Mouse (Mus musculus) G1E (cell line): ENCODE data around the gene Nomo1. TPM values are rescaled to one million over a fixed set of nuclear protein-coding genes. Genes with fewer than 3 reads are reported as not detected.
A peak's percentile ranks its signal among the peaks of the same experiment; 100 is the strongest.

Source experiments
- ATAC-seq: 2 replicates; pipeline ENCODE4 v1.8.0; 2016; ENCODE audit warnings: mild to moderate bottlenecking; ENCODE audit not compliant: insufficient number of reproducible peaks, poor library complexity, low FRiP score, severe bottlenecking; ENCODE audit errors: extremely low read depth
- DNase-seq: peaks from one replicate; pipeline ENCODE4 v3.0.0; 2012; ENCODE audit warnings: low spot score
- H3K27me3 ChIP-seq: 2 replicates; pipeline ENCODE4 v1.6.1; 2012; ENCODE audit warnings: mild to moderate bottlenecking, low read length, inconsistent platforms; ENCODE audit not compliant: insufficient read depth
- H3K36me3 ChIP-seq: replicated peaks from 2 replicates; pipeline ENCODE3; 2012; ENCODE audit warnings: mild to moderate bottlenecking, inconsistent platforms
- H3K4me1 ChIP-seq: 2 replicates; pipeline ENCODE4 v1.6.1; 2012; ENCODE audit warnings: low read depth, low read length, inconsistent platforms, mixed read lengths; ENCODE audit not compliant: insufficient read depth
- H3K4me3 ChIP-seq: 2 replicates; pipeline ENCODE4 v1.5.1; 2012; ENCODE audit warnings: low read depth, mild to moderate bottlenecking, inconsistent platforms, low read length, moderate library complexity, mixed read lengths
- H3K9me3 ChIP-seq: replicated peaks from 2 replicates; pipeline ENCODE4 v1.6.1; 2012; ENCODE audit warnings: inconsistent platforms
- CTCF ChIP-seq: IDR thresholded peaks from 2 replicates; pipeline ENCODE4 v1.5.1; 2012; ENCODE audit warnings: low read depth, low read length, inconsistent platforms, mixed read lengths
- GATA1 ChIP-seq: IDR thresholded peaks from 2 replicates; pipeline ENCODE4 v1.6.1; 2012; ENCODE audit warnings: borderline replicate concordance, low read length, inconsistent platforms, mixed read lengths
- GATA2 ChIP-seq: IDR thresholded peaks from 2 replicates; pipeline ENCODE4 v1.6.1; 2012; ENCODE audit warnings: low read depth, low read length, inconsistent platforms, borderline replicate concordance
- POLR2AphosphoS5 ChIP-seq: IDR thresholded peaks from 2 replicates; pipeline ENCODE4 v1.6.1; 2012; ENCODE audit warnings: low read depth, low read length, inconsistent platforms; ENCODE audit not compliant: insufficient replicate concordance
- TAL1 ChIP-seq: conservative IDR thresholded peaks from 2 replicates; pipeline ENCODE4 v1.6.1; 2012; ENCODE audit warnings: low read depth, low read length, inconsistent platforms, mixed read lengths
- polyA plus RNA-seq: library from polyadenylated mRNA; stranded (reverse); fragments of >175 nt; gene quantifications from 2 replicates; pipeline ENCODE4 v1.2.3, GENCODE M21; 2012
- total RNA-seq, 2 experiments: library from RNA; stranded (forward) in 1 of 2; stranded (reverse) in 1 of 2; fragments of 200-1000 nt in 1 of 2; fragments of >200 nt in 1 of 2; fragmentation: Nextera tagmentation in 1 of 2; gene quantifications; 2 replicates each; pipeline ENCODE4 v1.2.3; 2014 to 2017

Nomo1 gene
- total RNA-seq (2014; fragmentation: Nextera tagmentation) (26.4 and 35.0 TPM in 2 replicates), total RNA-seq (2017) (47.8 and 52.7 TPM in 2 replicates), polyA plus RNA-seq (43.8 and 47.2 TPM in 2 replicates)

DNA sequence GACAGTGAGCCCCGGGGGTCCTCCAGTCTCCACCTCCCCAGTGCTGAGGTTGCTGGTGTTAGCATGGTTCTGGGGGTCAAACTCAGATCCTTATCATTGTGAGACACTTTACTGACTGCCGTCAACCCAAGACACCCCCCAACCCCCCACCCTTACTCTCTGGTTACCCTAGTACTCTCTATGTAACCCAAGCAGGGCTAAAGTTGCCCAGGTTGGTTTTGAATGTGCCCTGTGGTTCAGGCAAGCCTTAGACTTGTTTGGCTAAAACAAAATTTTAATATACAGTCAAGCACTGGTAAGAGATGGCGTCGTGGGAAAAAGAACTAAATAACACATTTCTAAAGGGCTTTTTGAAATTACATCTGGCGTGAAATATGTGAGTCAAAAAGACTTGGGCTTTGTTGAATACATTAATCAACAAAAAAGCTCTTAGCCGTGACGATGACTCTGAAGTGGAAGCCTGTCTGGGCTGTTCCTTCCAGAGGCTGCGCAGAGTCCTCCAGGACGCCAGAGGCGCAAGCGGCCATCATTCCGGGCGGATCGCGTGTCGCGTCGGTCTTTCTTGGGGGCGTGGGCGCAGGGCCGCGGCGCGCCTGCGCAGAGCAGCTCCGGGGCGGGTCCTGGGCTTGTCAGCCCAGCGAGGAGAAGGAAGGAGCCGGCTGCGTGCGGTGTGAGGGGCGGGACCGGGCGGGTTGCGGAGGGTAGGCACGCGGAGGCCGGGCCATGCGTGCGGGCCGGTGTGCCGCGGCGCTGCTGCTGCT, at the start of gene Nomo1:
Gene Nomo1 (plus strand): TSS at position 590 of the 761 bp plus-strand sequence.
- H3K4me1 ChIP-seq, result peaks cover 75% of the 10 kb centered on the region
- peaks cover 30% of the 10 kb centered on the region for H3K36me3 ChIP-seq
- TF ChIP-seq TAL1 (no peak), CTCF (peak; percentile 58), GATA2 (no peak), POLR2AphosphoS5 (no peak), GATA1 (no peak)
- DNase-seq (peak; percentile 92), ATAC-seq (peak; percentile 29; the same call in 1 of the 2 replicates)
- peaks cover under 1% of the 10 kb centered on the region; the same call in 1 of the 2 replicates for H3K27me3 ChIP-seq
- peak within 1 kb of the TSS; percentile 99 for H3K4me3 ChIP-seq
- H3K9me3 ChIP-seq, result no peaks in the 10 kb centered on the region

DNA sequence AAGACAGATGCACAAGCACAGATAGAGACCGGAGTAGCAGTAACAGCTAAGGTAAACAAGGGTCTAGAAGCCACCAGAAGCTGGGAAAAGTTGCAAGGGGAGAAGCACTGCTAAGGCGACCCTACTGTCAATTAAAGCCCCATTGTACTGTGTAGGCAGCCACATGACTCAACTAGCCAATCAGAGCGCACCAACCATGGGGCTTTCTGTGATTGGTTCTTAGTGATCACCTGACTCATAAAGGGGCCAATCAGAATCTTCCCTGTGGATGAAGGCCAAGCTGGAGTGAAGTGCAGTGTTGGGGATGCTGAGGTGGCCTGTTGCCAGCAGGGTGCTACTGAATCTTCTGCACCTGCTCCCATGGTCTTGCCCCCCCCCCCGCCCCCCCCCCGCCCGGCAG, 46.6 kb upstream of the Nomo1 start:
- no peaks in the 10 kb centered on the region for H3K36me3 ChIP-seq
- no peaks in the 10 kb centered on the region for H3K9me3 ChIP-seq
- TF ChIP-seq POLR2AphosphoS5, result no peak
- no peak for TF ChIP-seq GATA2
- no peak for TF ChIP-seq TAL1
- TF ChIP-seq GATA1, result no peak
- no peak for TF ChIP-seq CTCF
- H3K4me3 ChIP-seq, result no peak overlapping the region
- DNase-seq (peak; percentile 14), ATAC-seq (no peak)
- no peaks in the 10 kb centered on the region for H3K4me1 ChIP-seq
- peaks cover 3% of the 10 kb centered on the region; the same call in 1 of the 2 replicates for H3K27me3 ChIP-seq

DNA sequence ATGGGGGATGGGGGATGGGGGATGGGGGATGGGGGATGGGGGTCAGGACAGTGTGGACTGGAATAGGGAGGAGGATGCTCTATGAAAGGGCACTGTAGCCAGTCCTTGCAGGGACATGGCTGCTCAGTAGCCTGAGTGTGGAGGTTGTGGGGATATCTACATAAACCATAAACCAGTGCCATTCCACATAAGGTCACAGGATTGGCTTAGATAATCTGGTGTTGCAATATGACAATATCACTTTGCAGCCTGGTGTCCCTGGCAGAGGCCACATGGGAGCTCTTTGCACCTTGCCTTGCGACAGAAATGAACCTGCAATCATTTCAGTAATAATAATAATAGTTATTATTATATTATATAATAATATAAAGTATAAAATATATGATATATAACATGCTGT, 45.2 kb upstream of the Nomo1 start:
- no peaks in the 10 kb centered on the region for H3K4me1 ChIP-seq
- peaks cover 5% of the 10 kb centered on the region; the same call in 1 of the 2 replicates for H3K27me3 ChIP-seq
- no peaks in the 10 kb centered on the region for H3K36me3 ChIP-seq
- no peak overlapping the region for H3K4me3 ChIP-seq
- ATAC-seq, result no peak
- no peak for DNase-seq
- no peaks in the 10 kb centered on the region for H3K9me3 ChIP-seq
- TF ChIP-seq POLR2AphosphoS5 (no peak), GATA1 (no peak), GATA2 (no peak), TAL1 (no peak), CTCF (no peak)

DNA sequence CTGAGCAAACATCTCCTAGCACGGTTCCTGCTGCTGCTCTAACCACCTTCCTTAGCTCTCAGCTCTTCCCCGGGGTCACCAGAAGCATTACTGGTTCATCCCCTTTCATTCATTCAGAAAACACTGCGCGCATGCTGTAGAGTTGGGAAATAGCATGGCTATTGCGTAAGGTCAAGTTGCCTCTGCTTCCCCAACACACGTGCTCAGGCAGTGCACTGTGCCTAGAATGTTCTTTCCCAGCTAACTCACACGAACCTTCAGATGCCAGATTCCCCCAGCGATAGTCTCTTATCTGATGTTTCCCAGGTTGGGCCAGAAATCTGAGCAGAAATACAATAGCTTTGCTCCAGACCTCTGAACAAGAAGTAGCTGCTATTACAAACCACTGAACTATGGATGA, 41.0 kb upstream of the Nomo1 start:
- ATAC-seq (no peak), DNase-seq (no peak)
- H3K36me3 ChIP-seq, result no peaks in the 10 kb centered on the region
- H3K27me3 ChIP-seq, result peaks cover 12% of the 10 kb centered on the region; the same call in 1 of the 2 replicates
- H3K4me3 ChIP-seq, result no peak overlapping the region
- H3K4me1 ChIP-seq, result no peaks in the 10 kb centered on the region
- no peaks in the 10 kb centered on the region for H3K9me3 ChIP-seq
- TF ChIP-seq TAL1 (no peak), GATA1 (no peak)

DNA sequence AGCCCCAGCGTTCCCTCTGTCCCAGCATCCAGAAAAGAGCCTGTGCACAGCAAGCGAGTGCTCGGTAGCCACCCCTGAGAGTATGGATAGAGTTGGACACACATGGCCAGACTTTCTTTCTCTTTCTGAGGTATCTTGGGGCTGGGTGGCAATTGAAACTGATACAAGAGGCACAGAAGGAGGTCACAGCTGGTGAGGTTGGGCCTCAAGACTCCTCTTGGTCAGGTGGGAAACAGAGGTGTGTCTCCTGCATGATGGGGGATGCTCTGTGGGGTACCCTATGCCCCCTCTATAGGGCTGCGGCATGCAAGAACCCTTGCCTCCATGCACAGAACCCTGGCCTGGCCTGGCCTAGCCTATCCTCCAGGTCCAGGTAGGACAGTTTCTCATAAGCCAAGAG, 32.9 kb upstream of the Nomo1 start:
- no peak overlapping the region for H3K4me3 ChIP-seq
- H3K27me3 ChIP-seq, result peaks cover 32% of the 10 kb centered on the region
- no peak for TF ChIP-seq GATA1
- TF ChIP-seq TAL1, result no peak
- TF ChIP-seq POLR2AphosphoS5, result no peak
- H3K36me3 ChIP-seq, result no peaks in the 10 kb centered on the region
- no peaks in the 10 kb centered on the region for H3K4me1 ChIP-seq
- ATAC-seq (no peak), DNase-seq (no peak)
- H3K9me3 ChIP-seq, result no peaks in the 10 kb centered on the region

DNA sequence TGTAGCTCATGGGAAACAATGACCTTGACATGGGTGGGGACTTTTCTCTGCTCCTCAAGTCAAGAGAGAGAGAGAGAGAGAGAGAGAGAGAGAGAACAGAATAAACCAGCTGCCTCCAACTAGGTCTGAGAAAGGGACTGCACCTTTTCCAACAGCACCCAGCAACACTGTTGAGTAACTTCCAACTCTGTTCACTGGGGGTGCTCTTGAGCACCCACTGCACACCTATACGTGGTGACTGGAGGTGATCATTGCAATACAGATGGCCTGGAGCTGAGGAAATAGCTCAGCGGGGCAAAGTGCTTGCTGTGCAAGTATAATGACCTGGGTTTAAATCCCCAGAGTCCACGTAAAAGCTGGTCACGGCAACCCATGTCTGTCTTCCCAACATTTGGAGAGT, 30.8 kb upstream of the Nomo1 start:
- no peaks in the 10 kb centered on the region for H3K4me1 ChIP-seq
- ATAC-seq (no peak), DNase-seq (no peak)
- no peak overlapping the region for H3K4me3 ChIP-seq
- H3K9me3 ChIP-seq, result peaks cover 10% of the 10 kb centered on the region; the same call in 1 of the 2 replicates
- TF ChIP-seq POLR2AphosphoS5, result no peak
- TF ChIP-seq CTCF, result no peak
- TF ChIP-seq GATA1, result no peak
- no peaks in the 10 kb centered on the region for H3K36me3 ChIP-seq
- H3K27me3 ChIP-seq, result peaks cover 35% of the 10 kb centered on the region
